8 mouse cellular contexts compared by ENCODE assay signal in the genomic region with DNA sequence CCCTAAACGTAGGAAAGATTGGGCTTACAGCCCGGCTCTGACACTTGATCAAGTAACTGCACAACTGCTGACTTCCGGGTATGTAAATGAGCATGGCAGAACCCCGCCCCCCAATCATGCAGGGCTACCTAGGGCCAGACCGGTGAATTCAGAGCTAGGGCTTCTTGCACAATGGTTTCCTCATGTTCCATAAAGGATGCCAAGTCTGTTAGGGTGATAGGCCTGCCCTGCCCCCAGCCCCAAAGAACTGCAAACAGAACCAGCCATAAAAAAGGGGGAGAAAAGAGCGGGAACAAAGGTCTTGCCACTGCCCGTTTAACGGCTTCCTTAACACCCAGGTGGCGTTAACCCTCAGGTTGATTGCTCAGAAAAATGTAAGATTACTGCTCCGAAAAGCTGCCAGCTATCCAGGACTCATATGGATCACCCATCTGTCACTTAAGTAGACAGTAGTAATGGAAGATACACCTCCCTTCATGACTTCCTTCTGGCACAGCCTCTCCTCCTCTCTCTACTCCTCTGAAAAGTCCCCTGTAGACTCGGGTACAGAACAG. TPM values are rescaled to one million over a fixed set of nuclear protein-coding genes. Genes with fewer than 3 reads are reported as not detected.
DNase-seq lines count a peak whose midpoint lies in the region; ATAC-seq and TF ChIP-seq lines count a peak whose summit lies in the region.

No protein-coding gene starts in this region.

- no peak overlapping the region for H3K9ac ChIP-seq in intestine, postnatal 0 days (ENCODE audit: low read depth, low read length)
- H3K9ac ChIP-seq in forebrain, postnatal 0 days = no peak overlapping the region

- no peaks in the 10 kb centered on the region for H3K9me3 ChIP-seq in intestine, postnatal 0 days (ENCODE audit: control insufficient read depth)
- H3K9me3 ChIP-seq in forebrain, postnatal 0 days (ENCODE audit: low read length) = peaks cover 3% of the 10 kb centered on the region; the same call in 1 of the 2 replicates

- H3K4me2 ChIP-seq in intestine, postnatal 0 days (replicated peaks; ENCODE audit: low read depth) = peak overlapping the region; percentile 63
- no peak overlapping the region for H3K4me2 ChIP-seq in forebrain, postnatal 0 days (ENCODE audit: low read depth)

- TF ChIP-seq CTCF in layer of hippocampus, adult 2 months (conservative IDR thresholded peaks at IDR 0.05) = no peak
- no peak for TF ChIP-seq CTCF in intestine, postnatal 0 days (IDR thresholded peaks at IDR 0.05; ENCODE audit: low read depth)
- no peak for TF ChIP-seq CTCF in lung, adult 2 months (IDR thresholded peaks at IDR 0.05; ENCODE audit: insufficient read depth, low read length)
- TF ChIP-seq CTCF in forebrain, postnatal 0 days (IDR thresholded peaks at IDR 0.05; ENCODE audit: low read depth) = no peak

- WGBS in intestine, postnatal 0 days = 17% methylated on average over 11 of the region's 11 CpGs
- 41% methylated on average over 11 of the region's 11 CpGs for WGBS in lung, adult 2 months
- 46% methylated on average over 11 of the region's 11 CpGs for WGBS in forebrain, postnatal 0 days

- DNase-seq in layer of hippocampus, adult 2 months (ENCODE audit: low spot score in 2 of 2) = peak in 1 of 2 experiments; percentile 10
- no peak for DNase-seq in layer of hippocampus, adult 8-10 months (ENCODE audit: low spot score in 2 of 2)
- DNase-seq in lung, adult 2 months = peak; percentile 59
- DNase-seq in thymus, postnatal 14 days = peak; percentile 72
- DNase-seq in frontal cortex, postnatal 14 days (ENCODE audit: low spot score in 2 of 2) = no peak
- no peak for DNase-seq in forebrain, postnatal 0 days

- TF ChIP-seq POLR2A in lung, adult 2 months (IDR thresholded peaks at IDR 0.05; ENCODE audit: borderline replicate concordance, extremely low read depth, low read depth, low read length) = no peak

- H3K36me3 ChIP-seq in intestine, postnatal 0 days (ENCODE audit: control insufficient read depth, insufficient read depth) = no peaks in the 10 kb centered on the region
- H3K36me3 ChIP-seq in forebrain, postnatal 0 days (ENCODE audit: insufficient read depth) = no peaks in the 10 kb centered on the region

- no peak overlapping the region for H3K4me3 ChIP-seq in layer of hippocampus, adult 2 months
- peak overlapping the region; percentile 19; the same call in 1 of the 2 replicates for H3K4me3 ChIP-seq in intestine, postnatal 0 days (ENCODE audit: low read depth, low read length)
- H3K4me3 ChIP-seq in lung, adult 2 months (replicated peaks; ENCODE audit: extremely low read depth, low read depth, low read length) = no peak overlapping the region
- H3K4me3 ChIP-seq in forebrain, postnatal 0 days (ENCODE audit: low read depth, low read length) = no peak overlapping the region

- ATAC-seq in activated CD4-positive, CD25-positive, alpha-beta regulatory T cell, adult 4 months = peak; percentile 73
- ATAC-seq in intestine, postnatal 0 days = peak; percentile 86
- no peak for ATAC-seq in forebrain, postnatal 0 days

- H3K27me3 ChIP-seq in intestine, postnatal 0 days (replicated peaks; ENCODE audit: control insufficient read depth, insufficient read depth, low read length) = no peaks in the 10 kb centered on the region
- no peaks in the 10 kb centered on the region for H3K27me3 ChIP-seq in forebrain, postnatal 0 days (ENCODE audit: insufficient read depth, low read length)

- H3K4me1 ChIP-seq in intestine, postnatal 0 days (replicated peaks; ENCODE audit: control insufficient read depth, insufficient read depth, low read length) = no peaks in the 10 kb centered on the region; the same call in 1 of the 2 replicates
- peaks cover 10% of the 10 kb centered on the region for H3K4me1 ChIP-seq in lung, adult 2 months (ENCODE audit: control insufficient read depth, insufficient read depth, low read length)
- H3K4me1 ChIP-seq in forebrain, postnatal 0 days (ENCODE audit: insufficient read depth) = peaks cover 22% of the 10 kb centered on the region

- peak overlapping the region; percentile 64; the same call in 1 of the 2 replicates for H3K27ac ChIP-seq in layer of hippocampus, adult 2 months
- H3K27ac ChIP-seq in intestine, postnatal 0 days (ENCODE audit: low read depth, low read length) = peak overlapping the region; percentile 57; the same call in 1 of the 2 replicates
- H3K27ac ChIP-seq in forebrain, postnatal 0 days (ENCODE audit: low read depth, low read length) = no peak overlapping the region

RNA-seq across cellular contexts. Expression of a gene that starts 39.7 kb away (rescaled TPM):
- 10 to 100 TPM; 44.2 to 44.8 TPM for total RNA-seq in layer of hippocampus, adult 2 months (2021)
- 10 to 100 TPM; 48.9 to 53.4 (median 49.5) TPM for total RNA-seq in layer of hippocampus, adult 8-10 months (2022)
- polyA plus RNA-seq in activated CD4-positive, CD25-positive, alpha-beta regulatory T cell, adult 4 months (2017; shearing (Covaris generic)) = 100 to 1,000 TPM in 1 of 2 experiments, 10 to 100 TPM in 1; 95.8 to 109 TPM
- polyA plus RNA-seq in intestine, postnatal 0 days (2015; fragmentation: Nextera tagmentation; extraction: Ambion mirVana) = 31.1 and 33.0 TPM in 2 replicates
- 80.8 and 81.7 TPM in 2 replicates for polyA plus RNA-seq in lung, adult 2 months (2012; rRNA removed)
- total RNA-seq in forebrain, postnatal 0 days (2014; rRNA removed) = 59.2 and 72.0 TPM in 2 replicates
- polyA plus RNA-seq in forebrain, postnatal 0 days (2015; fragmentation: Nextera tagmentation; extraction: Ambion mirVana) = 51.8 and 58.0 TPM in 2 replicates

Comparison
In these comparisons a context has a peak if more than half of its experiments do, and no peak if none do; other contexts are left out.
1. DNase-seq: peak in lung, adult 2 months (single experiment) and thymus, postnatal 14 days (single experiment); none in layer of hippocampus, adult 8-10 months (0 of 2), frontal cortex, postnatal 14 days (0 of 2) and forebrain, postnatal 0 days (single experiment).